Mouse (Mus musculus): ENCODE data around the gene Chdh.

The Chdh gene

DNA sequence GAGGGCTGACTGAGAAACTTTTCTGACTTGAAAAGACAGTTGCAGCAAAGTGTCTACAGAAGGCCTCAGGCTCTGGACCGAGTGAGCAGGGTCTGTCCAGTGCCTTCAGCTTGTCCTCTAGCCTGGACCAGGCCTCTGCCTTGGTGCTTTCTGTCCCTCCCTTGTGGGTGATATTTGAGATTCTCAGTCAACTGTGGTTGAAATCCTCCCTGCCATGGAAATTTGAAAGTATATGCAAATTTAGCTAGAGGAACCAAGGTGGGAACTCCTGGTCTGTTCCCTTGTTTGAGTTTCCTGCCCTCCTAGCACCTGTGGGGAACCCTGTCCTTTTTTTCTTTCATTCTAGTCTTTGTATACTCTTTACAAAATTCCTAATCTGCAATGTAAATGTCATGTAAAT is 6.2 kb downstream of the Chdh start:
- no peak for DNase-seq

DNA sequence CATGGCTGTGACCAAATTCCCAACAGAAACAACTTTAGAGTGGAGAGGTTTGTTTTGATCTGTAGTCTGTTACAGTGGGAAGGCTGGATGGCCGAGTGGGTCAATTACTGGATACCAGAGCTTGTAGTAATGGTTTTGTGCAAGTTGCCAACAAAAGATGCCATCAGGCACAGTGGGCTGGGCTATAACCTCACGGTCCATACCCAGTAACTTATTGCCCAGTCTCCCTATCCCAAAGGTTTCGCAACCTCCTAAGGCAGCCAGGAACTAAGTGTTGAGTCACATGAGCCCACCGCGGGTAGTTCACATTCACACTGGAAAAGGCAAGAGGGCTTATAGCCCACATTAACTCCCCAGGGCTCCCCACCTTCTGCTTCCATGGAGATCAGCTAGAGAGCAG is 7.8 kb downstream of the Chdh start:
- no peak for DNase-seq

DNA sequence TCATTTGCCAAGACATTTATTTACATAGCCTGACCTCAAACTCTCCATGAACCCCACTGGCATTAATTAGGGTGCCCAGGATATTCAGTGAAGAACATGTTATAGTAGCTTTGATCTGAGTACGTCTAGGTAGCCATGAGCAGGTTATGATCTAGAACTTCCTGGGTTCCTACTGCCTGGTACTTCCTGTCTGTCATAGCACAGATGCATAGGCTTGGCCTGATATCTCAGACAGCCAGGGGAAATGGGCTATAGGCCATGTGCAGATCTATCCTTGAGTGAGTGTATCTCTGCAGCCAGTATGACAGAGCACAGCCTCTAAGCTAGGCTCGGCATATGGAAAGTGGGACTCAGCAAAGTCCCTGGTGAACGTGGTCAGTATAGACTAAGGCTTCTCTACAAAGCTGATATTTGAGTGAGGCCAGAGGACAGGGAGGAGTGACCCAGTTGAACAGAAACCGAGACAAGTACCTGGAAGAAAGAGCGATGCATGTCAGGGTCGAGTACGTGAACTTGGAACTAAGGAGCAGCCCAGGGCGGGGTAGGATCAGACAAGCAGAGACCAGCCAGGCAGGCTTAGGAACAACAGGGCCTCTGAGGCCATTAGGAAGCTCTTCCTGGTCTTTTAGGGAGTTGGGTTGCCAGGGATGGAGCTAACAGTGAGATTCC is 9.1 kb downstream of the Chdh start:
- DNase-seq: no peak

DNA sequence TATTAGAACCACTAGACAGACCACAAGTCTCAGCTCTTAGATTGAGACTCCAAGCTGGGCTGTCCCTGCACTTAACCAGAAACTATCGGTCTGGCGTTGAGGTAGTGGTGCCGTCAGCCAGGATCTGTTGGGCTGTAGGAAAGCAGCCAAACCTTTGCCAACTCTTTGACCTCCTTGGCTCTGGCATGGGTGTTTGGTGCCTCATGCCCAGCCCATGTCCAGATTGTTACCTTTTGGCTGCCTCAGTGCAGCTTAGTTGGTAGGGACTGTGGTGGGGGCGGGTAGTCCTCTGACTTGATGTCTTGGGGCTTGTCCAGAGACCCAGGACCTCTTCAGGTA is 9.6 kb downstream of the Chdh start:
- no peak for DNase-seq

DNA sequence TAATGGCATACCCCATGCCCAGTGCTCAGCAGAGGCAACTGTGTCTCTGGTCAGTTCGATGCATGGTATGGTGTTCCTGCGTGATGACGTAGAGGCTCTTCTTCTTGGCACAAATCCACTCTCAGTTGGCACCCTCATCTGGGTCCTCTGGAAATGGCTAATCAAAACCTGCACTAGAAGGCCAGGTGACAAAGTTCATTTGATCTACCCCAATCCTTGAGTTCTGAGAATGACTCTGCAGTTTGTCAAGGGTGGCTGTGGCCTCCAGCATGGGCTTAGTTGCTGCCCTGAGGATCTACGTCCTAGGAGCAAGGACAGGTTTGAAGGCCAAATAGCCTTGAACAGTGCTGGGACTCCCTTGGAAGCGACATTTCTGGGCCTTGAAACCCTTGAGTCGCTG is 10.0 kb downstream of the Chdh start:
- DNase-seq: no peak

DNA sequence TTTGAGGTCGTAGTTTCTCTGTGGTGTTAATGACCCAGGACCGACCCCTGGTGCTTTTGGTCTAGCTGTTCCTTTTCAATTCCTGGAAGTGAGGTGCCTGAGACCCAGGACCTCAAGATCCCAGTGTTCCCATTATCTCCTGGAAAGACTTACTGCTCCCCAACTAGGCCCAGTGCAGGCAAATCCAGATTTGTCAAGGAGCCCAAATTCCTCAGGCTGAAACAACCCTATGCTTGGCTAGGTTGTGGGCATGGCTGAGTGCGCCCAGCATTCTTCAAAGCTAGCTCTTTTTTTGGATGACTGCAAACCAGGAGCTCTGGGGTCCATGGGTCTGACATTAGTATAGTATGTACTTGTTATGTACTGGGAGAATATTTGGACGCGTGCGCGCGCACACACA is 10.6 kb downstream of the Chdh start:
- no peak for DNase-seq

DNA sequence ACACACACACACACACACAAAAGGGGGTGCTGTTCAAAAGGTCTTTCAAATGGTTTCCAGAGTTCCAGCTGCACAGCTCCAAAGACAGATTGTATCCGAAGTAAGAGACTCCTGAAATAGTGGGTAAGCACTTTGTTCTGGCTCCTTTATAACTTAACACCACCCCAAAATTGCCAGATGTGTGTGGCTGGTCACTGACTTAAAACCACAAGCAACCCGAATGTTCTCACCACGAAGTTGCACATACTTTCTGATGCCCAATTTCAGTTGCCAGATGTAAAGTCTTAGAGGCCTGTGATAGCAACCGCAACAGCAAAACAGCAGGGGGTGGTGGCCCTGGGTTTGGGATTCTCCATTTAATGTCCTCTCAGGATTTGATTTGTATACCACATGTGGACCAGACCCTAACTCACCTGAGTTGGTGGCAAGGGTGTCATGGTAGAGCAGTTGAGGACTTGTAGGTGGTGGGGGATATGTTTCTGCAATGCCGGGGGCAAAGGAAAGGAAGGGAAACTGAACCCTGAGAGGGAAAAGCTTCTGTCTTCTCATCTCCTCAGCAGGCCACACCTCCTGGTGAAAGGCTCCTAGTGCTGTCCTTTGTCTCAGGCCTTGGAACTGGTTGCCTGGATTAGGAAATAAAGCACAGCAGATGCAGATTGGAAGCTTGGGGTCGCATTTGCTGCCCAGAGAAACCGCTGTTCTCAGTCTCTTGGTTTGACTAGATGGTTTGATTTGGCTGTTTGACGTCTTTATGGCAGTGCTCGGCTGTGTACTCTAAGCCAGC is 11.2 kb downstream of the Chdh start:
- no peak for DNase-seq

DNA sequence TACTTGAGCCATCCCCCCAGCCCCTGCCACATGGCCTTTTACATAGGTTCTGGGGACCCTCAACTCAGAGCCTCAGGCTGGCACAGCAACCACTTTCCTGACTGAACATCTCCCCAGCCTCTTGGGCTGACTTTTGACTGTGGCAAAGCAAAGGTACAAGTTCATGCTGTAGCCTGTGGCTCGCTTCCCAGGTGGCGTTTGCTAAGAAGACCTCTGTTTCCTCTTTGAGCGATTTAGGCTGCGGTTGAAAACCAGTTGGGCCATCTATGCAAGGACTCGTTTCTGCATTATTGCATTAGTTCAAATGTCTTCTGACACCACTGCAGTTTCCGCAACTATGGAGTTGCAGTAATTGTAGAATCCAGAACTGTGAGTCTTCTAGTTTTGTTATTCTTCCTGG is 13.6 kb downstream of the Chdh start:
- DNase-seq: peak; percentile 55

DNA sequence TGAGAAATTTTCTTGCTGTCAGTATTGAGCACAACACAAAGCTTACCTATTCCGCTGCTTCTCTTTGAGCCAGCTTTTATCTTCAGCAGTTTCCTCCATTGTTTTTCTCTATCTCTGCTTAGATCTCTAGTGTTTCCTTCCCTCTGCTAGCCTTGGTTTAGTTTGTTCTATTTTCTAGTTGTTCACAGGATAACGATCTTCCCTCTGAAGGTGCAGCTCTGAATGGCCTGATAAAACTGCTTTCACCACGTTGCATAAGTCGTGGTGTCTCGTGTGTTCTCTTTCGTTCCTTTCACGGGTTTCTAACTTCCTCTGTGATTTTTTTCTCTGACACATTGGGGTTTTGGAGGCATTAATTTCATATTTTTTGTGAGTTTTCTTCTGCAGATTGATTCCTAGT is 15.6 kb downstream of the Chdh start:
- DNase-seq: no peak

DNA sequence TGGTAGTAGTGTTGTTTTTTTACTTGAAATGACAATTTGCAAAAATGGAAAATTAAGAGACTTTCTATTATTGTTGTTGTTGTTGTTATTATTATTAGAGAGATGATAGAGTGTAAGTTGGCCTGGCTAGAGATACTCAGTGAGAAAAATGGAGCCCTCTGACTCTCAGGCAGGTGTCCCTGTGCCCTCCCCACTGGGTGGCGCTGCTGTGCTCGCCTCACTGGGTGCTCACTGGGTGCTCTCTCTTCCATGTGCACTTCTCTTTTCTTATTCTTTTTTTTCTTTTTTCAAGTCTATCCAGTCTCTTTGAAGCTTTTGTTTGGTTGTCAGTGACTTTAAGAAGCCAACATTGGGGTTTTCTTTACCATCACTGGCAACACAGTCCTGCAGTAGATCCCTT is 18.6 kb downstream of the Chdh start:
- peak; percentile 78 for DNase-seq

DNA sequence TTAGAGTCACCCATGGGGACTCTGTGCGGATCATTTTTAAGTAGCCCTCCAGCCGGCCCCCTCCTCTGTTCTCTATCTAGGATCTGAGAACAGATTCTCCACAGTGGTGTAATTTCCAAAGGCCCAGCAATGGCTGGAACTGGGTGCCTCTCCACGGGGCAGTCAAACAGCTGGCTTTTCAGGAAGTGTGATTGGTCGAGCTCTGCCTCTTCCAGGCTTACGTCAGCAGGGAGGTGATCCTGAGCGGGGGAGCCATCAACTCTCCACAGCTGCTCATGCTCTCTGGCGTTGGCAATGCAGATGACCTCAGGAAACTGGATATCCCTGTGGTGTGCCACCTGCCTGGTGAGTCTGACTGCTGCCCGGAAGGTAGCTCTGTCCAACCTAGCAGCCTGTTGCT is 24.6 kb downstream of the Chdh start:
- no peak for DNase-seq

DNA sequence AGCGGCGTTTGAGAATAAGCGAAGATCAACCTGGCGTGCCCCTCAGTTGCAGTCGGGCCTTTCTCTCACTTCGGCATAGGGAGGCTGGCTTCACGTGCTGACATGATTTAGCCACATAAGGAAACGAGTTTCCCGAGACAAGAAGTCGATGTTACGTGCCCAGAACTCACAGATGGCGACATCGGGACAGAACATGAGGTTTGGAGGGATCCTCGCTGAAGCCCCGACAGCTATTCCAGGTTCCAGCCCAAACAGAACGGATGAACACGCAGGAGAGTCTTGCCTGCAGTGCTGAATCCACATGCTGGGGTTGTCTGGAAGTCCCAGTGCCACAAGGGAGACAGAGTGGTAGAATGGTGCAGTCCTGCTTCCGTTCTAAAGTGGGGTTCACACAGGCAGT is 29.6 kb downstream of the Chdh start:
- no peak for DNase-seq

DNA sequence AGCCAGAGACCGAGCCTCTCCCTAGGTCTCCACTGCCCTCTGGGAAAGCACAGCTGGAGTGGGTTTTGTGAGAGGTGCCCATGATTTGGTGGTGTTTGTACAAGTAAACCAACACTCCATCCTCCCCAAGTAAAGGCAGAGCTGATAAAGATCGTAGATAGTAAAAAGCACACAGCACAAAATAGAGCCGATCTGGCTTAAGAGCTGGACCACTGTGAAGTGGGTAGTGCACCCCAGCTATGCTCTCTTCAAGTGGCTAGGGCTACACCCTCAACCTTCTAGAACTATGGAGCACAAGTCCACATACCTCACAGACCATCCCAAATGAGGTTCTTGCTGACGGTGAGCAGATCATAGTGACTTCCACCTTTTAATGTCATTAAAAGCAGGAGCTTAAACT is 30.6 kb downstream of the Chdh start:
- DNase-seq: no peak

DNA sequence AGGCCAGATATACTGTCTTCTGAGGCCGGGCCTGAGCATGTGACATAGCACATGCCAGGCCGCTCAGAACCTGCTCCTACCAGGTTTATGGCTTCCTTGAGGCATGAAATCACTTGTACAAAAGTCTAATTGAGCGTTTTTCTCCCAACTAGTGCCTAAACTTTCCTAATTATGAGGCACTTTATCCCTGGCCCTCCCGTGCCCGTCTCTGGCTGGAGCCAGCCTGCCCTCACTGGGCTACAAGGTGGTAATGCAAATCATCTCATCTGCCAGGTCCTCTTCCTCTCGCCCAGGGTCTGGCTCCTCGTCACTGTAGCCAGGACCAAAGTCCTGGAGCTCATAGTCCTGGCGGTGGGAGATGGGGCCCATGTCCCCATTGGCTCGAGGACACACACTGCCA is 33.0 kb downstream of the Chdh start:
- DNase-seq: no peak

DNA sequence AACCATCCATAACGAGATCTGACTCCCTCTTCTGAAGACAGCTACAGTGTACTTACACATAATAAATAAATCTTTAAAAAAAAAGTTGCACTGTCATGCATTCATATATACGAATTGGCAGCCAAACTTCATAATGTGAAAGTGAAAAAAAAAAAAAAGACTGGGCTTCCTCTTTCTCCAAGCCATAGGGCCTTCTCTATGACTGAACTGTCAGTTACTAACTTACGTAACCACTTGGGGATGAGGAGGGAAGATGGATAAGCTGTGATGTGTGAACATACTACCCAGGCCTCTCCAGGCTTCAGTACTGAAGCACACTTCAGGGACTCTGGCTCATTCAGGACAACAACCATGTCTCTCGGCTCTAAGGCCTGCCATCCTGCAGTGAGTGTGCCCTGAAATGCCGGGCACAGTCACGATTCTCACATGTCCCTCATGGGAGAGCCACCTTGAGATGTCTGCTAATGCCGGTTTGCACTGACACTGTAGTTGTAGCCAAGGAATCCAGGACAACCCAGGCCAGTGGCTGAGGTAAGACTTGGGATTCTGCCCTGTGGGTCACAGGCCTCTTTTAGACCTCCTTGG is 34.6 kb downstream of the Chdh start:
- no peak for DNase-seq

DNA sequence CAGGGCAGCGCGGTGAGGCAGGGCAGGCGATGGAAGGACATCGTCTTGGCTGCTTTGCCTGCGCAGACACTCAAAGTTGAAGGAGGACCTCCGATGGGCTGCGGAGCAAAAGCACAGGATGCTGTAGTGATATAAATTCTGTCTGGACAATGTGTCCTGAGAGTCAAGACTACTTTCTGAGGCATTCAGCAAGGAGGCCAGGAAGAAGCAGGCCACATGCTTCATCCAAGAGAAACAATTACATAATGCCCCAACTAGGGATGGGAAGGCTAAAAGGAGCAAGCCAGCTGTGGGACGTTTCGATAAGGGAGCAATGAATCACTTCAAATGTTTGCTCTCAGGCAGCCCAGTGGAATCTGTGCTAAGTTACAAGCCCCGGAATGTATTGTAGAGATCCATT is 36.4 kb downstream of the Chdh start:
- DNase-seq: no peak

DNA sequence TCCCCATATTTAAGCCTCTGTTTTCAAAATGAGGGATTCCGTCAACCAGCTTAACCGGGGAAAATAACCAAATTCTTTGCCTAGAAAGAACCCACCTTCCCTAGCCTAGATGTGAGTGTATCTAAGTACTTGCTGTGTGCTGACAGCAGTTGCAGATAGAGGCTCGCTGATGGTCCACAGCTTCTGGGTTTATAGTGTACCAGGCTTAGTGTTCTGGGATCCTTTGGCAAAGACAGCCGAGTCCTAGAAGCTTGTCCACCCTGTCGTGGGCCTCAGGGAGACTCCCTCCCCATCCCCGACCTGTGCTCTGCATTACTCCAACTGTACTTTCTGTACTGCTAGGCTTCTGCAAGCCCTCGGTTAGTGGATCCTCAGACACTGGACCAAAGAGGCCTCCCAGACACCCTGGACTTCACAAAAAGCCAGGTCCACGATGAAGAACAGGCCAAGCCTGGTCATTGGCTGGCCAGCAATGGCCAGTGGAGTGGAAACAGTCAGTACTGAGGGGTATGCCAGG is 36.9 kb downstream of the Chdh start:
- no peak for DNase-seq

DNA sequence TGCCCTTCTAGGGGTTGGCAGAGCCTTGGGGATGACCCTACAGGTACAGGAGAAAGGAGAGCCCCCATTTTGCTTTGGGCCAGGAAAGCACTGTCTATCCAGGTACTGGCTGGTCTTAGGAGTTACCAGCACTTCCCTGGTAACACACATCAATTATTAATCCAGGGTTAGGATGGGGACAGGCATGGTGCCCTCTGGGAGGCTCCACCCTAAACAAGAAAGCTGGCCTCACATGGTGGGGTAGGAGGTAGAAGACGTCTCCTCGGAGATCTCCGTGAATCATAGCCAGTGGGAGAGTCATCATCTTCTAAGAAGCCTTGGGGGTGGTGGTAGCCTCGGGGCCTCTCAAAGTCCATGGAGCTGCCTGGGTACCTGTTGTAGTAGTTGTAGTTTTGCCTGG is 38.2 kb downstream of the Chdh start:
- DNase-seq: no peak

DNA sequence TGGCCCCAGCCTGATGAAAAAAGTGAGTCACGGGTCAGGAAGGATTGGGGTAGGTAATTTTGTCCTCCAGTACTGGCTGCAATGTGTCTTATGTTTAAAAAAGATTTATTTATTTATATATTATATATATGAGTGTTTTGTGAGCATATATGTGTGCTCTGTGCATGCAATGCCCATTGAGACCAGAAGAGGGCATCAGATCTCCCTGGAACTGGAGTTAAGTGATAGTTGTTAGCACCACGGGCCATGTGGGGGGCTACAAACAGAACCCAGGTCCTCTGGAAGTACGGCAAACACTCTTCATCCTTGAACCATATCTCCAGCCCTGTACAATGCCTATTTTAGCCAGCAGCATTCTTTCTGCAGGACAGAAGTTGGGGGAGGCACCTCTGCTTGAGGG is 39.2 kb downstream of the Chdh start:
- DNase-seq: peak; percentile 45

DNA sequence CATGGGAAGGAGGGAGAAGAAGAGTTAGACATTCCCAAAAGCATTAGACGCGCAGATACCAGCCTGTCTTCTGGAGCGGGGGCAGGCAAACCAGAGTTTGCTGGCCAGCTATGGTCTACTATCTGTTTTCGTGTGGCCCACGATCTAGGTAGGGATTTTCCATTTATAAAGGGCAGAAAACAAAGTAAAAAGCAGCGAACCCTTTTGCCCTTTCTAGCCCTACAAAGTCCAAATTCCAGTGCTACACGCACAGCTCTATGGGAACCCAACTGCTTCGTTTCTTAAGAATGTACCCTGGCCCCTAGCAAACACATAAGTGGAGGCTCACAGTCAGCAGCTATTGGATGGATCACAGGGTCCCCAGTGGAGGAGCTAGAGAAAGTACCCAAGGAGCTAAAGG is 41.5 kb downstream of the Chdh start:
- no peak for DNase-seq

DNA sequence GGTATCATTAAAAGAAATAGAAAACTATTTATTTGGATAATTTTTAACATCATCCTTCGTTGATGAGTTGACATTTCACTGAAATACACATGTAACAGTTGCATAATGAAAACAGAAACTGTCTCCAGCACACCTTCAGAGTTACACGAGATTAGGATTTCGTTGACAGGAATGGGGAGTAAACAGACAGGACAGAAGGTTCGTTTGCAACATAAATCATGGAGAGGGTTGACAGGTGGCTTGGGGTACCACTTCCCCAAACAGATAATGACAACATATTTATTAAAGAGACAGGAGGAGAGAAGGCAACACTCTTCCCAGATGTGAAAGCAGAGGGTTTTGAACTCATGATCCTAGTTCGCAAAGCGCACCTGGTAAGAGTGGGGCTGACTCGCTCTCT is 46.1 kb downstream of the Chdh start:
- DNase-seq: no peak

DNA sequence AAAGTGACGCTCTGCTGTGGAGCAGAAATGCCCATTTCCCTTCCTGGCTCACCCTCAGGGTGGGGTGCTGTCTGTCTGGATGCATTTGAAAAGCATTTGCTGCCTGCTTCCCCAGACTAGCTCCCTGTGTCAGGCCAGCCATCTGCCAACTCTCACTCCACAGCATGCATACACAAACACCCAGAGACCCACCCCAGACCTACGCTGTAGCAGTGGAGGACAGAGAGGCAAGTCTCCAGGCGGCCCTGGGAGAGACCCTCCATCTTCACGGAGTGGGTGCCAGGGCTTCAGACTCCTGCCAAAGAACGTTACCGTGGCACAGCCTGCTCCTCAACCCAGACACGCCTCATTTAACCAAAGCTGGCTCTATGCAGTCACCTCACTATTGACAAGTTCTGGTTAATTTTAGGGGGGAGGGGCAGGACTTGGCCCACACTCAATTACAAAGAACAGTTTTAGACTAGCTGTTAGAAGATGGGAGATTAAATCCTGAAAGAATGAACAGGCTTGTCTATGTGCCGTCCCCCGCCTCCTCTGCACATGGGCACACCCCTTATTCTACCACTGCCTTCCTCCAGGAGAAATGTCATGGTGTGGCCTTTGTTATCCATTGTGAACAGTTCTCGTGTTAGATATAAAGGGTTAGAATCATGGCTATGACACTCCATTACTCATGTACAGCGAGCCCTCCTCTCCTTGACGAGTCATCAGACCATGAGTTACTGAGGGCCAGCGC is 47.4 kb downstream of the Chdh start:
- DNase-seq: no peak

DNA sequence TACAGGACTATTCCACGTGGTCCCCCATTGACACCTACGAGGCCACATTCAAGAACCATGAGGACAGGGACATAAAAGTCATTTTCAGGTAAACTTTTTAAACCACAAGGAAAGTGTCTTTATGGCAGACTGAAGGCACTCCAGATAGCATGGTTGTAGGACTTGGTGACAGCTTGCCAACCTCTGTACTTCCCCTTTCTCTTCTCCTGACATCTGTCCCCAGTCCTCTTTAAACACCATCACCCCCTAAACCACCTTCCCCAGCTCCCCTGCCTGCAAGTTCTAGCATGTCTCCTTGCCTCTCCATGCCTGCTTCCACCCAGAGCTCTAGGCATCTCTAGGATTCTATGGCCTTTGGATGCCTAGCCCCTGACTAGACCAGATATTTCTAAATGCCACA is 56.0 kb downstream of the Chdh start:
- no peak for DNase-seq

DNA sequence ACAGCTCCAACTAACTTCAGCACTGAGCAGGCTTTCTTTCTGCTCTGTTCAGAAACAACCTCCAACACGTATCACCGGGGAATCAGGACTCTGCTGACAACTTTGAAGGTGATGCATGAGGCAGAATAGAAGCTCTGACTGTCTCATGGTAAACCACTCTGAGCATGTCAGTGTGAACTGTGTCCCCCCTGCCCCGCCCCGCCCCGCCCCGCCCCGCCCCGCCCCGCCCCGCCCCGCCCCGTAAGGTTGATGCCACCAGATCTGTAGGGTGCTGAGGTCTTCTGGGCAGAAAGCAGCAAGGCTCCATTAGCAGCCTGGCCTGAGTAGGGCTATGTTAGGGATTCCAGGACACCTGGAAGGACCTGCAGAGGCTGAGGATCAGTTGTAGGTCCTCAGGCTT is 57.9 kb downstream of the Chdh start:
- no peak for DNase-seq

Data from thymus, postnatal 25 days (tissue).